Mouse (Mus musculus) urinary bladder, postnatal 25 days (tissue): Measurements from ENCODE around the gene H2-Q6.
"Not testable (repeated sequence)": the region's sequence is repeated elsewhere in the genome, so short reads cannot be mapped to it uniquely, and the experiment has no call there.

Source experiments
- DNase-seq: peaks from one replicate; pipeline ENCODE4 v3.0.0; 2022; ENCODE audit warnings: low spot score

The H2-Q6 gene

DNA sequence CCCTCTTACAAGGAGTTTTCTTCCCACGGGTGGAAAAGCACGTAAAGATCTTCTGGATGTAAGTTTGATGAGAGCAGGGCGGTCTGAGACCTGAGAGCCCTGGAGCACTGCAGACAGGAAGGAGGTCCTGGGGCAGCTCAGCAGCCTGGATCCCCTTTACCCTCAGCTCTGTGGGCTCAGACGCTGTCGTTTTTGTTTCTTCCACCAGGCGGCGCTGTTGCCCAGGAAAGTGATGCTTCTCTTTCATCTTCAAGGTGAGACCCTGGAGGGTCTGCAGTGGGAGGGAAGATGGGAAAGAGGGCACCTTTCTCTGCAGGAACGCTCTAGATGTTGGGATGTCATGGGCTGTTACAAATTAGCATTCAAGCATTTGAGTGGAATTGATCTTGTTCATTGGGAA lies 10.2 kb downstream of the H2-Q6 start:
- not testable (repeated sequence) for DNase-seq

DNA sequence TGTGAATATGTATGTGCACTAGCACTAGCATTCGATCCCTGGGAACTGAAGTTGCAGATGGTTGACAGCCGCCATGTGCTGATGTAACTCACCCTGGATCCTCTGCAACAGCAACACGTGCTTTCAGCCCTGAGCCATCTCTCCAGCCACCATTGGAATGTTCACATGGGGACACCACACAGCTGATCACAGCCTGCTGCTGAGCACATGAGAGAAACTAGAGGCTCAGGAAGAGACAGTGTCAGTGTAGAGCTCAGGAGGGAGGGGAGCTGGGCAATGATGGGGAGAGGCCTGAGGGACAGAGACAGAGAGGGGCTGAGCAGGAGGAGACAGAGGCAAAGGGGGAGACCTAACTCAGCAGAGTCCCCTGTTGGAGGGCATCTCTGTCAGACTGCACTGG lies 10.9 kb downstream of the H2-Q6 start:
- DNase-seq, result not testable (repeated sequence)

DNA sequence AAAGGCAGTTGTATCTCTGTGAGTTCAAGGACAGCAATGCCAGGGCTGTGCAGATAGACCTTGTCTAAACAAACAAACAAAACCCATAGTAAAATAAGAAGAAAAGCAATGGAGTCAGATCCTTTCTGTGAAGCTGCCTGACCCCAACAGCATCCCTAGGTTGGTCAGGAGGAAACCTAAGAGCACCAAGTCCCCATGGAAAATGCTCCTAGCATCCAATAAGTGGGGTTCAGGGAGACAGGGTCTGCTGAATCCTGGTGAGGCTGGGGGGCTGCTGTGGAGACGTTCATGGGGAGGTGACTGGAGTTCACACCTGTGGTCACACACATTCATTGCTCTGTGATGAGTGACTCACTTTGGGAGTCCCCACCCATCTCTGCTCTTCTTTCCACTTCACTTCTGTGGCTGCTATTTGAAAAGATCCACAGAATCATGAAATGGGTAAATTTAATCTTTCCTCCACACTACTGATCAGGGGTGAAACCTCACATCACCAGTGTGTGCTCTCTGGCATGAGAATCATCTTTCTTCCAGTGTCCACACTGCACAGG lies 12.8 kb downstream of the H2-Q6 start:
- not testable (repeated sequence) for DNase-seq

DNA sequence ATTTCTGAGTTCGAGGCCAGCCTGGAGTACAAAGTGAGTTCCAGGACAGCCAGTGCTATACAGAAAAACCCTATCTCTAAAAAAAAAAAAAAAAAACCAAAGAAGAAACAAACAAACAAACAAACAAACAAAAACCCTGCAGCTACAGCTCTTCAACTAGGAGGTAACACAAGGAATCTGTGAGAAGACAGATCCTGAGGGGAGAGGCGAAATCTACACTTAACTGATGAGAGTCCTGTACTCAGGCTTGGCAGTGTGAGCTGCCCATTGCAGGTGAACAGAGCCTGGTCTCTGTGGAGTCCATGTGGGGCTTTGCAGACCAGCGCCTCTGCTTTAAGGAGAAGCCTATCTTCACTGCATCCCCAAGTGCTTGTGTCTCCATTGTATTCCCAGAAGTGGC lies 13.7 kb downstream of the H2-Q6 start:
- DNase-seq, result not testable (repeated sequence)

DNA sequence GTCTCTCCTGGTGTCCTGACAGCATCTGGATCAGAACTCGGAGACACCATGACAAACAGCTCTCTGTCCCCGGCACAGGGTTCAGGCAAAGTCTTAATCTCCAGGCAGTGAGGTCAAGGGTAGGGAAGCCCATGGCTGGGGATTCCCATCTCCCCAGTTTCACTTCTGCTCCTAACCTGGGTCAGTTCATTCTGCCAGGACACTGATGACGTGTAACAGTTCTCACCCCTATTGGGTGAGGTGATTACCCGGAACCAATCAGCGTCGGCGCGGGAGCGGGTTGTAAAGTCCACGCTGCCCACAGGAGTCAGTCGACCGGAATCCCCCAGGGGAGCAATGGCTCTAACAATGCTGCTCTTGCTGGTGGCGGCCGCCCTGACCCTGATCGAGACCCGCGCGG lies 14.2 kb downstream of the H2-Q6 start, which contains the start of gene H2-Q7:
Gene H2-Q7 (plus strand): TSS at position 271 of the 400 bp plus-strand sequence.
- DNase-seq, result peak; percentile 72

DNA sequence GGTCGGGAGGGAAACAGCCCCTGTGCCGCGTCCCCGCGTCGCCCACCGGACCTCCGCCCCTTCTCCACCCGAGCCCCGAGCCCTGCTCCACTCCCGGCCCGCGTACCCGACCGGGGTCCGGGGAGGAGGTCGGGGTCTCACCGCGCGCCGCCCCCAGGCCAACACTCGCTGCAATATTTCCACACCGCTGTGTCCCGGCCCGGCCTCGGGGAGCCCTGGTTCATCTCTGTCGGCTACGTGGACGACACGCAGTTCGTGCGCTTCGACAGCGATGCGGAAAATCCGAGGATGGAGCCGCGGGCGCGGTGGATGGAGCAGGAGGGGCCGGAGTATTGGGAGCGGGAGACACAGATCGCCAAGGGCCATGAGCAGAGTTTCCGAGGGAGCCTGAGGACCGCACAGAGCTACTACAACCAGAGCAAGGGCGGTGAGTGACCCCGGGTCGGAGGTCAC lies 14.7 kb downstream of the H2-Q6 start:
- peak; percentile 26 for DNase-seq

DNA sequence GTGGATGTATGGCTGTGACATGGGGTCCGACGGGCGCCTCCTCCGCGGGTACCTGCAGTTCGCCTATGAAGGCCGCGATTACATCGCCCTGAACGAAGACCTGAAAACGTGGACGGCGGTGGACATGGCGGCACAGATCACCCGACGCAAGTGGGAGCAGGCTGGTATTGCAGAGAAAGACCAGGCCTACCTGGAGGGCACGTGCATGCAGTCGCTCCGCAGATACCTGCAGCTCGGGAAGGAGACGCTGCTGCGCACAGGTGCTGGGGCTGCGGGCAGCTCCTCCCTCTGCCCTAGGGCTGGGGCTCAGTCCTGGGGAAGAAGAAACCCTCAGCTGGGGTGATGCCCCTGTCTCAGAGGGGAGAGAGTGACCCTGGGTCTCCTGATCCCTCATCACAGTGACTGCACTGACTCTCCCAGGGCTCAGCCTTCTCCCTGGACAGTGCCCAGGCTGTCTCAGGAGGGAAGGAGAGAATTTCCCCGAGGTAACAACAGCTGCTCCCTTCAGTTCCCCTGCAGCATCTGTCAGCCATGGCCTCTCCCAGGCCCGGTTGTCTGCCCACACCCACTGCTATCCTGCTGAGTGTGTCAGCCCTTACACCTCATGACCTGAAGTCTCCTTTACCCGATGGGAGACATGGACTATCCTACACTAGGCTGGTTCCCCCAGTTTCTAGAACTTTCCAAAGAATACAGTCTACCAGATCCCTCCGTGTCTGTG lies 15.4 kb downstream of the H2-Q6 start:
- DNase-seq, result not testable (repeated sequence)

DNA sequence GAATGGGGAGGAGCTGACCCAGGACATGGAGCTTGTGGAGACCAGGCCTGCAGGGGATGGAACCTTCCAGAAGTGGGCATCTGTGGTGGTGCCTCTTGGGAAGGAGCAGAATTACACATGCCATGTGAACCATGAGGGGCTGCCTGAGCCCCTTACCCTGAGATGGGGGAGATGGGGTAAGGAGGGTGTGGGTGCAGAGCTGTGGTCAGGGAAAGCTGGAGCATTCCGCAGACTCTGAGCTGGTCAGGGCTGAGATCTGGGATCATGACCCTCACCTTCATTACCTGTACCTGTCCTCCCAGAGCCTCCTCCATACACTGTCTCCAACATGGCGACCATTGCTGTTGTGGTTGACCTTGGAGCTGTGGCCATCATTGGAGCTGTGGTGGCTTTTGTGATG lies 17.7 kb downstream of the H2-Q6 start:
- DNase-seq, result not testable (repeated sequence)

DNA sequence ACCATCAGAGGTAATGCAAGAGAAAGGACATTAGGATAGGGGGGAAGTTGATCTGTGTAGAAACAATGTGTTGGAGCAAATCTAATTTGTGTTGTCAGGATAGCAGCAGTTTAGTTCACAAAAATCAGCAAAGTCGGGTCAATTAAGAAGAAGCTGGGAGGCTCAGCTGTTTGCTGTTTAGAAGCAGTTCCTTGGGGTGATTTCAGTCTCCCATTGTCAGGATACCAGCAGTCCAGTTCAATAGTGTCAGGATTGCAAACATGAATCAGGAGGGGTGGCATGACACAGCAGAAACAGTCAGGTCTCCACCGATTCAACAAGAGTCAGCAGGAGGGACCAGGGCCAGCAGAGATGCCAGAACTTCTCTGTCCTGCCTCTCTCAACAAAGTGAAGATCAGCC lies 19.9 kb downstream of the H2-Q6 start:
- not testable (repeated sequence) for DNase-seq

DNA sequence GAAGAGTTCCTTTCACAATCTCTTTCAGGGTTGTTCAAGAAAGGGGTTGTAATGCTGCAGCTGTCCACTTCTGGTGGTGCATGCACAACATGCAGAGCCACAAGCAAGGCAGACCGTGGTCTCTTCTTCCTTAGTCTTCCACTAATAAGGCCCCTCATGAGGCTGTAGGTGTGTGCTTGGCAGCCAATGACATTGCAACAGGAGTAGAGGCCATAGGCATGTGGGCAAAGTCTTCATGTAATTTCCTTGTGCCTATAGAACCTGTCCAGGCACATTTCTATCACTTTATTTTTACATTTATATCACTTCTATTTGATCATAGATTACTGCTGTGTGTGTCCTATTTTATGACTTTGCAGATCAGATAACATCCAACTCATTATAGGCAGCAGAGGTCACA lies 33.6 kb downstream of the H2-Q6 start:
- not testable (repeated sequence) for DNase-seq

DNA sequence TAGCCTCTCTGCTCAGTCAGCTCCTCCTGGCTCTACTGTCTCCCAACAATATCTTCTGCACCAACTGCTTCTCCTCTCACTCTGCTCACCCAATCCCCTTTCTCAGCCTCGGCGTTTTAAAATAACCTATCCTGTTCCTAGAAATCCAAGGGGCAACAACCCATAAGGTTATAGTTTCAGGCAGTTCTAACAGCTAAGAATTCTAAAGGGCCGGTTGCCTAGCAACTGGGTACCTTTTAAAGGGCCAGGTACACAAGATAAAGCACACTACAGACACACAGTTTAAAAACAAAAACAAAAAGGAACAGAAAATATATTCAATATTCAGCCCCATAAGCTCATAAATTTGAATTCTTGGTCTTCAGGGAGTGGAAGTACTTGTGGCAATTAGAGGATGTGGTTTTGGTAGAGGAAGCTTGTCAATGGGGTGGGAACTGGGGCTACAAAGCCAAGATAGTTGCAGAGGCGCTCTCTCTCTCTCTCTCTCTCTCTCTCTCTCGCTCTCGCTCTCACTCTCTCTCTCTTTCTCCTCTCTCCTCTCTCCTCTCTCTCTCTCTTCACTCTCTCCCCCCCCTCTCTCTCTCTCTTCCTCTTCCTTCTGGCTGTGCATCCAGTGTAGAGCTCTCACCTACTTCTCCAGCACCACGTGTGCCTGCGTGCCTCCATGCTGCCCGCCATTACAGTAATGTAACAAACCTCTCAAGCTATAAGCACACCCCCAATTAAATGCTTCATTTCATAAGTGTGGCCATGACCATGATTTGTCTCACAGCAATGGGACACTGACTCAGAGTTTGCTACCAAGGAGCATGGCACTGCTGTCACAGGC lies 36.1 kb downstream of the H2-Q6 start:
- not testable (repeated sequence) for DNase-seq

DNA sequence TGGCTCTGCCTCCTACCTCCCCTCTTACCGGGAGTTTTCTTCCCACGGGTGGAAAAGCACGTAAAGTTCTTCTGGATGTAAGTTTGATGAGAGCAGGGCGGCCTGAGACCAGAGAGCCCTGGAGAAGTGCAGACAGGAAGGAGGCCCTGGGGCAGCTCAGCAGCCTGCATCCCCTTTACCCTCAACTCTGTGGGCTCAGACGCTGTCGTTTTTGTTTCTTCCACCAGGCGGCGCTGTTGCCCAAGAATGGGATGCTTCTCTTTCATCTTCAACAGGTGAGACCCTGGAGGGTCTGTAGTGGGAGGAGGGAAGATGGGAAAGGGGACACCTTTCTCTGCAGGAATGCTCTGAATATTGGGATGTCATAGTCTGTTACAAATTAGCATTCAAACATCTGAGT lies 41.0 kb downstream of the H2-Q6 start:
- not testable (repeated sequence) for DNase-seq

DNA sequence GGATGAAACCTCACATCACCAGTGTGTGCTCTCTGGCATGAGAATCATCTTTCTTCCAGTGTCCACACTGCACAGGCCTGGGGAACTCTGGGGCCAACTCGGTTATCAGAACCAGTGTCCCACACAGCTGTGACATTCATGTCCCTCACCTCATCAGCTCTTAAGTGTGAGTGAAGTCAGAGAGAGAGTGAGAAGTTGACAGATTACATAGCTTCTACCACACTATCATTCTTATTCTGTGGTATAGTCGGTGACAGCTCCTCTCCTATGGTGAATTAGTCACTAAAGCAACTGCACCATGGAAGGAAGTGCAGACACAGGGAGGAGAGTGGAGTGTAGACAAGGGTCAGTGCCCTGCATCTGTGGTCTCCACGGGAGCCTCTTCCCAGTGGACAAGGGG lies 44.3 kb downstream of the H2-Q6 start:
- DNase-seq, result not testable (repeated sequence)

DNA sequence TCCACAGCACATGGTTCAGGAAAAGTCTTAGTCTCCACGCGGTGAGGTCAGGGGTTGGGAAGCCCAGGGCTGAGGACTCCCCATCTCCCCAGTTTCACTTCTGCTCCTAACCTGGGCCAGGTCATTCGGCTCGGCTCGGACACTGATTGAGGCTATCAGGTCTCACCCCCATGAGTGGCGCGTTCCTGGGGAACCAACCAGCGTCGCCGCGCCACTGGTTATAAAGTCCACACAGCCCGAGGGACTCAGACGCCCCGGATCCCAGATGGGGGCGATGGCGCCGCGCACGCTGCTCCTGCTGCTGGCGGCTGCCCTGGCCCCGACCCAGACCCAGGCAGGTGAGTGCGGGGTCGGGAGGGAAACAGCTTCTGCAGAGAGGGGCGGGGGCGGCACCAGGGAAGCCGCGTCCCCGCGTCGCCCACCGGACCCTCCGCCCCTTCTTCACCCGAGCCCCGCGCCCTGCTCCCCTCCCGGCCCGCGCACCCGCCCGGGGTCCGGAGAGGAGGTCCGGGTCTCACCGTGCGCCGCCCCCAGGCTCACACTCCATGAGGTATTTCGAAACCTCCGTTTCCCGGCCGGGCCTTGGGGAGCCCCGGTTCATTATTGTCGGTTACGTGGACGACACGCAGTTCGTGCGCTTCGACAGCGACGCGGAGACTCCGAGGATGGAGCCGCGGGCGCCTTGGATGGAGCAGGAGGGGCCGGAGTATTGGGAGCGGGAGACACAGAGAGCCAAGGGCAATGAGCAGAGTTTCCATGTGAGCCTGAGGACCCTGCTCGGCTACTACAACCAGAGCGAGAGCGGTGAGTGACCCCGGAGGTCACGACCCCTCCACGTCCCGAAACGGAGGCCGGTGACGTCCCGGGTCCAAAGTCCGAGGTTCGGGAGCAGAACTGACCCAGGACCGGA lies 45.4 kb downstream of the H2-Q6 start, which contains the start of gene H2-Q10:
Gene H2-Q10 (plus strand): TSS at position 248 of the 910 bp plus-strand sequence.
- DNase-seq, result no peak
